Mouse (Mus musculus): Measurements from ENCODE around the gene Spr. TPM values are rescaled to one million over a fixed set of nuclear protein-coding genes. Genes with fewer than 3 reads are reported as not detected.
"Not testable (repeated sequence)": the region's sequence is repeated elsewhere in the genome, so short reads cannot be mapped to it uniquely, and the experiment has no call there.

Spr gene
- total RNA-seq (2021): 64.3 and 81.8 TPM in 2 replicates
- long read RNA-seq, transcript Spr-201 (3 exons, 1,230 nt): major isoform, 36 of 43 reads
- long read RNA-seq, partial matches to known transcripts: 3 of 43 reads
- long read RNA-seq, other reads (novel, unspliced or antisense): 3 of 43 reads

- DNase-seq: peak; percentile 91
Measured at GRCm38 (mm10) chr6:85137217-85138035, at the start of gene Spr. Gene Spr, minus strand, starts transcription at chr6:85137766.

- DNase-seq: no peak
Measured at GRCm38 (mm10) chr6:85186744-85187059, 49.1 kb upstream of the Spr start.

GRCm38 (mm10) chr6:85186033-85186743 is 48.6 kb upstream of the Spr start:
- DNase-seq: no peak

DNA sequence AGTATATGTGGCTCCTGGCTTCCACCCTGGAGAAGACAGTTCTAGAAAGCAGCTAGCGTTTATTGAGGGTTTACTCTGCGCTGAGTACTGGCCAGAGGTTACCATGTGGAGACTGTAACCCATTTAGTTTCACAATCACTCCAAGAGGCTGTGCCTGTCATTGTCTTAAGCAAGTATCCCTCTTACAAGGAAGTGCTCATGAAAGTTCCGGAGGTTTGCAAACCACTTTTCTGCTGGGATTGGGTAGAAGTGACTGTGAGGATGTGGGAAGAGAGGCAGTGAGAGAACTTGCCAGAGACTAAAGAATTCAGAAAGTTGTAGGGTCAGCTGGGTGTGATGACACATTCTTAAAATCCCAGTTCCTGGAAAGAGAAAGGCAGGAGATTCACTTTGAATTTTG is 46.4 kb upstream of the Spr start:
- no peak for DNase-seq

DNA sequence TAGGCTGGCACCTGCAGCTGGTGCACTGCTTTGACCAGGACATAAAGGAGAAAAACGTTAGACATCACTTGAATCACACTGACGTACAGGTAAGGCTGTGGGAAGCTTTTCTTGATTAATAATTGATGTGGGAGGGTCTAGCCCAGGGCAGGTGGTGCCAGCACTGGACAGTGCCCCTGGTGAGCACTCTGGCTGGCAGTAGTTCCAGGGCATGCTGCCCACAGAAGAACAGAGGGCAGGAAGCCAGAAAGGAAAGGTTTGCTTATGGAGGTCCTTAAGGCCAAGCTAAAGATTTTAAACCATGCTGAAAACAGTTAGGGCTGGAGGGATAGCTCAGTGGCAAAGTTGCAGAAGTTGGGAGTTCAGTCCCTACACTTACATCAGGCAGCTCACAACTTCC is 42.5 kb upstream of the Spr start:
- DNase-seq: no peak

DNA sequence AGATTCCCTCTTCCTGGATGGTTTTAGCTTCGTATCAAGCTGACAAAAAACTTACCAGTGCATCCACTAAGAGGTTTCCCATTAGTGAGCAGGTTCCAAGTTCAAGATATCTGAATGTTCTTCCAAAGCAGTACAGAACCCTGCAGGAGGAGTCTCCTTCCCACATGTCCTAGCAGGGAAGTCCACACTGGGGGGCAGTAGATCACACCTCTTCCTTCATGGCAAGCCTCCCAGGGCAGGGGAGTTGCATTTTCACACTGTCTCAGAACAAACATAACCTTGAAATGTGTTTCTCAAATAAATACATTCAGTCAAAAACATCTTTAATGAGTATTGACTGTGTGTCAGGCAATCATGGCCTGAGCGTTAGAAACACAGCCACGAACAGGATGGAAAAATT is 42.0 kb upstream of the Spr start:
- DNase-seq: no peak

GRCm38 (mm10) chr6:85165440-85165921 is 27.9 kb upstream of the Spr start:
- DNase-seq: no peak

DNA sequence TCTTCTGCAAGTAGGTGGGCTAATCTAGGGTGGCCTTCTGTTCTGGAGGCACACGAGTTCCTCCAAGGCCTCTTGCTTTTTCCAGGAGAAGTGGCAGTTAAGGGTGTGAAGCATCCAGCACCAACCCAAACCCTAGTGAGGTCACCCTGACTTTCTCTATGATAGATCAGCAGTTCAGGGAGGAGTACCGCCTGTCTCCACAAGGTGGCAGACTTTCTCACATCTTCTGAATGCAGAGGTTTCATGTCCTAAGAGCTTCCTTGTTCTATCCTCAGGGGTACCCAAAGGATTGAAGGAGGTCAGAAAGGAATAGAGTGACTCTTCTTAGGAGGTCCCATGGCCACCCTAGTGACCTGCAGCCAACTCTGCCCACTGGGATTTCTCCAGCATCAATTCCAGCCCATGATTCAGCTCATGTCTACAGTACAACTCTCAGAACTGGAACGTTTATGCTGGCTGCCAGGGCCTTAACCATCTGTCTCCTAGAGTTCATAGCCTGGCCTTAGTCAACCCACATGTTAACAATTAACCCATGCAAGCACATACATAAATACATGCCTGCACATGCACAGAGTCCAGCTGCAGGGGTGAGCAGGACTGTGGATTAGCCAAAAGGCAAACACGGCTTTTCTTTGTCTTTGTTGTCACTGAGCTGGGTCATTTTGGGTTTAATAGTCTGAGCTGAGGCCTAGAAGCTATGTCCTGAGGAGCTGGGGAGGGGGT is 22.8 kb upstream of the Spr start:
- DNase-seq: peak; percentile 72

DNA sequence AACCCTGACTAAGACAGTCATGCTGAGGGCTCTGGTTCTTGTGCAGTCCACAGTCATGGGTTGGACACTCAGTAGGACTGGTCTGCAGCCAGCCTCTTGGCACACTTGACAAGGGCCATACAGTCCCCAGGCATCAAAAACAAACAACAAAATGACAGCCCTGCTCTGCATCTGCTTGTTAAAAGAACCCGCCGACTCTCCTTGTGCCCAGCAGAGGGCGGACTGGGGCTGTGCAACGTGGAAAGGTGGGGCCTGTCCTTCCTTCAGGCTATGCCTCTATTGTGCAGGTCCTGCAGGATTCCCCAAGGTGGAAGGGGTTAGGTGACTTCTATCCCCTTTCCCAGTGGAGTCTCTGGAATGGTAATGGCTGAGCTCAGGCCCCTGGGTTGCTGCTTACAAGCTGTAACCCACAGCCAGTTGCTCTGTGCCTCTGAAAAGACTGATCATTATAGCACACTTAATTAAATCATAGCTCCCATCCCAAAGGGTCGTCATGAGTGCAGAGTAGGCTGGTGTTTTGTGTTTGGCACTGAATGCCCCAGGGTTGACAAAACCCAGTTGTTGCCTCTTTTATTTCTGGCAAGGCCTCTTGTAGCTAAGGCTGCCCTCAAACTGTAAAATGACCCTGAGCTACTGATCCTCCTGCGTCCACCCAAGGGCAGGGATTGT is 21.7 kb upstream of the Spr start:
- DNase-seq: peak; percentile 65

GRCm38 (mm10) chr6:85158040-85158804 is 20.7 kb upstream of the Spr start:
- not testable (repeated sequence) for DNase-seq

DNA sequence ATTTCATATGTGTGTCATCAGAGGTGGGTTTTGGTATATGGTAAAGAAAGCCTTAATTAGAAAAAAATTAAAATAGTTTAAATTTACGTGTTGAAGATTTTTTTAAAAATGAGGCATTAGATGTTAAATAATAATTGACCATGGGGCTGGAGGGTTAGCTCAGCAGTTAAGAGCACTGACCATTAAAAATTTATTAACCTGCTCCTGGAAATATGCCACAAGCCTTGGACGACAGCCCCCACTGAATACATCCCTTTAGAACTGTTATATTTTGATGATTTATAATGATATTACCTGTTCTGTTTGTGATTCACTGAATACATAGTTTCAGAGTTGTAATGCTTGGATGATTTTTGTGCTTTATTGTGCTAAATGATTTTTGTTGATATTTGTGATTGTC is 19.0 kb upstream of the Spr start:
- DNase-seq: not testable (repeated sequence)

DNA sequence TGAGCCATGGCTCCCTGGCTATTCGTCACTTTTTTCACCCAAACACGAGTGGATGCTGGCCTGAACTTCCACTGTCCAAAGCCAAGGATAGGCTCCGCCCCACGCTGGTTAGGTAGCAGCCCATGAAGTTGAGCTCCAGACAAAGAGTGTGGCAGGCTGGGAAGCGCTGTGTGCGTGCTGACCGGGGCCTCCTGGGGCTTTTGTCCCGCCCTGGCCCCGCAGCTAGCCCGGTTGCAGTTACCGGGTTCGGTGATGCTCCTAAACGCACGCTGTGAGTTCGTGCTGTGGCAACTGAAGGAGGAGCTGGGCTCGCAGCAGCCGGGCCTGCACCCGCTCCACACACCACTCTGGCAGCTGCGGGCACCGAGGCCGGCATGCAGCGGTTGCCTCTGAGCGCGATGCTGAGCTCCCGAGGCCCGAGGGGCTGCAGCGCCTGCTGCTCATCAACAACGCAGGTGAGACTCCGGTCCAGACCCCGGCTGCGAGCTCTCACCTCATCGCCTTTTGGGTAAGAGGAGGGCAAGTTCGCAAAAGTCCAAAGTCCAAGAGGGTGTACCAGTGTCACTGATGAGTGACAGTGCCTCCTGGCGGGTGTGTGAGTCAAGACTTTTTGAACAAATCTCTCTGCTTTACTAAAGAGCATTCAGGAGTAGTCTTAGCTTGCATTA is 17.4 kb upstream of the Spr start:
- DNase-seq: peak; percentile 51

- DNase-seq: peak; percentile 70
Measured at GRCm38 (mm10) chr6:85153970-85154540, 16.5 kb upstream of the Spr start.

- no peak for DNase-seq
Measured at GRCm38 (mm10) chr6:85150386-85150785, 12.8 kb upstream of the Spr start.

DNA sequence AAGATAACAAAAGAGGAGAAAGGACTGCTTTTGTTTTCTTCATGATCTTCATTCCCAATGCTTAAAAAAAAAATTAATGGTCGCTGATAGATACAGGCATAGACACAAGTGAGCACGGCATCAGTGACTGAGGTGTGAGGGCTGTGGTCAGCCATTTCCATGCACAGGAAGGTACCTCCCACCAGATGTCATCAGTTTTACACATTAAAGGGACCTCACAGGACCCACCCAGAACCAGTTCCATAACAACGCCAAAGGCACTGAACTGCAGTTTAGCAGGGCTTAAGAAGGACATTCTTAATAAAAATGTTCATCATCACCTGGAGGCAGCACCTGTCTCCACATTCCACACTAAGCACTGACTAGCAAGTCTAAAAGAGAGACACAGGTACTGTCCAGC is 10.1 kb upstream of the Spr start:
- DNase-seq: no peak

- no peak for DNase-seq
Measured at GRCm38 (mm10) chr6:85144466-85144865, 6.9 kb upstream of the Spr start.

DNA sequence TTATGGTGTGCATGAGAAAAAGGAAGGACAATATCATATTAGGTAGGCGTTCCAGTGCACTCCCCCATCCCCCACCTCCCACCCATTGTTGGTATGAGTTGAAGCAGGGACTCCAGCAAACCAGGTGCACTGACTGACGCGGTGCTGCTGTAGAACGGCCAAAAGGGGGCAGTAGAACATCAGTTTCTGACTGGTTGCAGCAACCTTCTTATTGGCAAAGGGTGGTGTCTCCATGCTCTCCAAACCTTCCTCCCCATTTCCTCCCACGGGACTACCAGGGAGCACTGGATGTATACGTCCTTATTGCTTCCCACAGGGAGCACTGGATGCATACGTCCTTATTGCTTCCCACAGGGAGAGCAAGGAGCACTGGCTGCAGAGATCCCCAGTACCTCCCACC is 3.4 kb upstream of the Spr start:
- peak; percentile 31 for DNase-seq

- no peak for DNase-seq
Measured at GRCm38 (mm10) chr6:85139534-85139933, 2.0 kb upstream of the Spr start.

DNA sequence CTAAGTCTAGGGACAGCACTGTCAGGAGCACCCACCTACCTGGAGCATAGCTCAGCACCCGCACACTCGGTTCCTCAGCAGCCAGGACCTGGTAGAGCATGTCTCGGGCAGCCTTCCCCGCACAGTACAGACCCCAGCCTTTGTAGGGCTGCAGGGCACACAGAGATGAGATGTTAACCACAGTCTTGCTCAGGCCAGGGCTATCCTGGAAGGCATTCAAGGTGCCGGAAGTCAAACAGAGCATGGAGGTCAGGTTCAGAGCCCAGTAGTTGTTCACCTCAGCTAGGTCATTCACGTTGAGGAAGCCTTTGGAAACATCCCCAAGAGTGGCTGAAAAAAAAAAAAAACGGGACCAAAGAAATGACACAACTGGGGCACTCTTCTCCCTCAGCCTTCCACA is 782 bp downstream of the Spr start:
- DNase-seq: not testable (repeated sequence)

- DNase-seq: peak; percentile 34
Measured at GRCm38 (mm10) chr6:85132794-85133193, 4.8 kb downstream of the Spr start.
